Mouse (Mus musculus) adipose tissue, adult 10 weeks (tissue): ENCODE data around the gene Heg1. TPM values are rescaled to one million over a fixed set of nuclear protein-coding genes. Genes with fewer than 3 reads are reported as not detected.

Experiments
- polyA plus RNA-seq: library from polyadenylated mRNA; stranded (reverse); fragments of 350-450 nt; fragmentation: Illumina TruSeq; extraction: RNeasy Lipid Tissue Mini Kit (QIAGEN cat#74804); gene quantifications from one replicate; pipeline ENCODE4 v1.2.3, GENCODE M21; 2014; ENCODE audit warnings: low read depth, low replicate concordance

The Heg1 gene
- polyA plus RNA-seq: 40.7 TPM

DNA sequence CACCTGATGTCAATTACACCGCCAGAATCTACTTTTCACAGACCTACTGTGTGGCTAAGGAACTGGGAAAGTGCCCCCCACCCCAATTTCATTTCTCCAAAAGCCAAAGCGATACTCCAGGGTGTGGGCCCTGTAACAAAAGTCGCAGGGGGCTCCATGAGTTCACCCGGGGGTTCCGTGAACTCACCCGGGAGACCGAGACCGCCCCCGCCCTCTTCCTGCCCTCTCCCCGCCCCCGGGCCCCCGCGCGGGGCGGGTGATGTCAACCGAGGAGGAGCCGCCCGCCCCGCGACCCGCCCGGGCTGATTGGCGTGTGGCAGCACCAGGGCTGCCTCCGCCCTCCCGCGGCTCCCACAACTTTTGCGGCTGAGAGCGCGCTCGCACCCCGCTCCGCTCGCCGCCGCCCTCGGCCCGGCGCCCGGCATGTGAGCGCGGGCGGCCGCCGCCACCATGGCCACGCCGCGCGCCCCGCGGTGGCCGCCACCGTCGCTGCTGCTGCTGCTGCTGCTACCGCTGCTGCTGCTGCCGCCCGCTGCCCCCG lies at the start of gene Heg1:
Gene Heg1, plus strand, starts transcription at position 209 of the 541 bp plus-strand sequence.

DNA sequence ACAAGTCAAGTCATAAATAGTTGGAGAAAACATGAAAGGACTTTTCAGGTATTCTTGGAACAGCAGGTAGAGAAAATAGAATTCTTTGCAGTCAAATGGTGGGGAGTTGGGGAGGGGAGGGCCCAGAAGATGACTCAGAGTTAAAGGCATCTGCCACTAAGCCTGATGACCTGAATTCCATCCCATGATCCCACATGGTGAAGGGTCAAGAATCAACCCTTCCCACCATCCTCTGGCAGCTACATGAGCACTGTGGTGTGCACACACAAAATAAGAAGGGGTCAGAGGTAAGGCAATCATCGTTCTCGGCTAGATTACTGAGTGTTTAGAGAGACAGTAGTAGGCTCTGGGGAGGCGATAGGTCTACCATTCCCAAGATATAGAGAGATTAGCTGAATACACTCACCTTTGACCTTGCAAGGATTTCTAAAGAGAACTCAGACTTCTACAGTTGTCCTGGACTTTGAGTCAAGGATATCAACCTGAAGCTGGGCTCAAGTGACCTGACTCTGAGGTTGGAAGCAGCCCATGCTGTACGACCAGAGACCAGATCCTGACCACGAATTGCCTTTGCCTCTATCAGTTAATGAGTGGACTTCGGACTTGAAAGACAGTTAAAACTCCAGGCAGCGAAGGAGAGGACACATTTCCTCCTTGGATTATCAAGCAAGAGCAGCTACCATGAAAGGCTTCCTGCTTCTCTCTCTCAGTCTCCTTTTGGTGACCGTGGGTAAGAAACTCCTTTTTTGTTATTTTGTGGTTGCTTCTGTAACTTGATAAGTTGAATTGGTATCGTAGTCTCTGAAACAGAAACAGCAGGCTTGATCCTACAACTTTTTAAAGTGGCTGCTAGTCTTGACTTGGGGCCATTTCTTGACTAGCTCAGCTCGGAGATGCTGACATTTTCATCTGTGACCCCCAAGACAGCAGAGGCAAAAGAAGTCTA lies 109.9 kb downstream of the Heg1 start, which contains the start of gene Muc13:
Gene Muc13, plus strand, starts transcription at position 192 of the 946 bp plus-strand sequence.

Other genes starting within 250 kb of the Heg1 start
- gene Slc12a8, start 167.0 kb upstream of the Heg1 start, polyA plus RNA-seq: 0.68 TPM
- not detected for gene Muc13, start 109.7 kb downstream of the Heg1 start, polyA plus RNA-seq
- gene Itgb5, start 145.3 kb downstream of the Heg1 start, polyA plus RNA-seq: 65.6 TPM